Mouse (Mus musculus) spleen, postnatal 36 days (tissue): ENCODE data around the gene Klhl10.

Experiments
- DNase-seq, 2 experiments: peaks; one replicate each; pipeline ENCODE4 v3.0.0; 2022; ENCODE audit warnings: low spot score in 2 of 2, mixed read lengths in 1 of 2

Gene Klhl10

GRCm38 (mm10) chr11:100462699-100463098 is 21.0 kb downstream of the Klhl10 start:
- DNase-seq, result no peak

- DNase-seq, result no peak
Measured at GRCm38 (mm10) chr11:100465229-100465792, 23.6 kb downstream of the Klhl10 start.

GRCm38 (mm10) chr11:100465833-100466232 is 24.1 kb downstream of the Klhl10 start:
- DNase-seq, result no peak

DNA sequence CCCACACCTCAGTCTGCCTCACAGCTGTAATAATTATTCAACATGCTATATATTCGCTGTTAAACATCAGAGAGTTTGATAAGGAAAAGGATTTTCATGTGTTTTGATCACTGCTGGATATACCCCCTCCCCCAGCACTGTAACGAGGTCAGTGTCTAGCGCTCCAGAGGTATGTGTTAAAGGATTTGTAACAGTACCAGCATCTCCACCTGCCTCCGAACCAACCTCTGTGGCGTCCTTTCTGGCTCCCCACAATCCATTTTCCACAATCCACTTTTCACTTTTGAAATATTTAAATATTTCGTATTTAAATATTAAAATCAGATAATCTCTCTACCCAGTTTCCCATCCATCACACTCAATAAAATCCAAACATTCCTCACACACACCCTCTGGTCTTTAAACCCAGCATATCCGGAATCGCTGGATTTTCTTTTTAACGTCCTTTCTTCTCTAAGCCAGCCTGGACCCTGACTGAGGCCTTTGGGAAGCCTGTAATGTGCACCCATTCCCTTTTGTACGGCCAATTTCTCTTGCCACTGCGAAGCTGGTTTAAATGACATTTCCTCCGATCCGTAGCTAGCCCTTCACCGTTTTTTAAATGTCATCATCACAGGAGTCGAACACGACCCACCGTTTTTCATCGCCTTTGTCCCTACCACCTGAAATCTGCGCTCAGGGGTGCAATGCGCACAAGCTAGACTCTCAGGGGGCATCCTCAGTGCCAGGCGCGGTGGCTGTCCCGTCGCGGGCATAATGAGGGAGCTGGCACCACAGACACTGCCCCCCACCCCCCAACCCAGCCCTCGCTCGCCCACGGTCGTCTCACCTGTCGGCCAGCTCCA is 29.9 kb downstream of the Klhl10 start:
- DNase-seq, result no peak

DNA sequence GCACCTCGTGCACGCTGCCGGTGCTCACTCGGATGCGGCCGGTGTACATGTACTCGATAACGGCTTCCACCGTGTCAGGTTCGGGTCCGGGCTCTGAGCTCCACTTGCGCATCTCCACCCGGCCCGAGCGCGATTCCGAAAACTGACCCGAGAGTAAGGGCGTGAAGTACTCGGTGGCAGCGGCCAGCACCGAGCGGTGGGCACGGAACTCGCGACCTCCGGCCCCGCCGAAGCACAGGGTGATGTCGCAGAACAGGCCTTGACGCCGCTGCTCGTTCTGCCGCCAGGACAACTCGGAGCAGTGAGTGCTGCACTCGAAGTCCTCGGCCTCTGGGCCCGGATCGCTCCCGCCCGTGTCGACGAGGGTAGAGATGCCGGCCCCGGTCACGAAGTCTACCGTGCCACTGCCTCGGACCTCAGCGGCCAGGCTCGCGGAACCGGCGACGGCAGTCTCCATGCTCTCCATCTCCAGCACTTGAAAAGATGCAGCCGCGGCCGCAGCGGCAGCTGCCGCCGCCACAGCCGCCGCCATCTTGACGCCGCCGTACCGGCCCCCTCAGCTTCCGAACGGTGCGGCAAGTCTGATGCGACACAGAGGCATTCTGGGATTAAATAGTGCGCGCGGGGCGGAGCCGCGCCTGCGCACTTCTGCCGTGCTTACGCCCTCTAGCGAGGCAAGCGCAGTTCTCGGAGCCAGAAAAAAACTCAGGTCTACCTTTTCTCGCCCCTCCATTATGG is 30.6 kb downstream of the Klhl10 start, which contains the start of gene Klhl11:
Gene Klhl11, minus strand, starts transcription at position 545 of the 738 bp plus-strand sequence.
- DNase-seq, result peak; percentile 87 to 90

DNA sequence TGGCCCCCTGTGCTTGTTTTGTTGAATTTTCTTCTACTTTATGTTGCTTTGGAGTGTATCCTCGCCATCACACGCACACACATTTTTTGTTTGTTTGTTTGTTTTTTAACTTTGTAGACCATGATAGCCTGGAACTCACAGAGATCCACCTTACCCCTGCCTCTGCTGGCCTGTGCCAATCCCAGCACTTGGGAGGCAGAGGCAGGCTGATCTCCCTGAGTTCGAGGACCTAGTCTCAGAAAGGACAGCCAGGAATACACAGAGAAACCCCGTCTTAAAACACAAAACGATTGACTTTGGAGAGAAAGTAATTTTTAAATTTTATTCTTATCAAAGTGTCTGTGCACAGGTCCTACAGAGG is 31.2 kb downstream of the Klhl10 start:
- no peak for DNase-seq

GRCm38 (mm10) chr11:100476281-100476680 is 34.6 kb downstream of the Klhl10 start:
- DNase-seq, result no peak

DNA sequence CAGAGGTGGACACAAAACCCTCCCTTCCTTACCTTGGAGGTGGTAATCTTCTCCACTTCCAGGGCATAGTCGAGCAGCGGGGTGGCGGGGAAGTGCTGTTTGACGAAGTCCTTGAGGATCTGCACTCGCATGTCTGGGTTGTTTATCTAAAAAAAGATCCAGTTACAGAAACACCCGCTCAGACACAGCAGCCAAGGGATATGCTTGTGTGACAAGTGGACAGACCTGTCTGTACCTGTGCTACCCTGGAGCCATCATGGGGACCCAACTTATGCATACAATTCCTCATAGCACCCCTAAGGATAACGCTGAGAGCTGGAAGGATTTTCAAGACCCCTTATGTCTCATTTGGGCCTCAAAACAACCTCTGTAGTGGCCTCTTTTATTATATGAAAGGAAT is 37.4 kb downstream of the Klhl10 start:
- no peak for DNase-seq

GRCm38 (mm10) chr11:100484461-100484860 is 42.7 kb downstream of the Klhl10 start:
- no peak for DNase-seq

- peak; percentile 14 to 16 for DNase-seq
Measured at GRCm38 (mm10) chr11:100485801-100486538, 44.3 kb downstream of the Klhl10 start.

DNA sequence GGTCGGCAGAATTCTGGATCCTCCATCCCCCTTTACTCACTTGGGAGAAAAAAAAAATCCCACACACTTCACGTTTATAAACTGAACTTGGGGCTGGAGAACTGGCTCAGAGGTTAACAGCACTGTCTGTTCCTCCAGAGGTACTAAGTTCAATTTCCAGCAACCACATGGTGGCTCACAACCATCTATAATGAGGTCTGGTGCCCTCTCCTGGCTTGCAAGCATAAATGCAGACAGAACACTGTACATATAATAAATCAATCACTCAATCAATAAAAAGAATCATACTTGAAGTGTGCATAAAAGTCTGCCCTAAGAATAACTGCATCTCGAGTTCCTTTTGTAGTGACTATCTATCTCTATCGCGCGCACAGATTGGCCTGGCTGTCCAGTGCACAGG is 49.2 kb downstream of the Klhl10 start:
- DNase-seq, result no peak

- no peak for DNase-seq
Measured at GRCm38 (mm10) chr11:100493771-100494170, 52.1 kb downstream of the Klhl10 start.

- no peak for DNase-seq
Measured at GRCm38 (mm10) chr11:100500241-100500640, 58.5 kb downstream of the Klhl10 start.

DNA sequence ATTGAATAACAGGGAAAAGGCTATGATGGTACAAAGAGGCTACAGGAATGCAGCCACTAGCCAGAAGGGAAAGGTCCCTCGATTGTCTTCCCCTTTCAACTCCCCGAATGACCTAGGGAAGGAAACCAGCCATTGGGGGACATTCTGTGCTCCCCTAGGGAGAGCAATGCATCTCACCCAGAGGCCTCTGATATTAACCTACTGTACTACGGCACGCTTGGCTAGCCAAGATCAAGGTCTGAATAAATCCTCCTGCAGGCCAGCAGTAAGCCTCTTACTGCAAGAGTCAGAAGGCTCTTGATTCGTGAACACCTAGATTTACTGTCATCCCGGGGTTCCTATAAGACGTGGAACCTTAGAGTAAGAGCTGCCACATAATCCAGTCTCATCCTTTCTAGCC is 58.9 kb downstream of the Klhl10 start:
- DNase-seq, result no peak

DNA sequence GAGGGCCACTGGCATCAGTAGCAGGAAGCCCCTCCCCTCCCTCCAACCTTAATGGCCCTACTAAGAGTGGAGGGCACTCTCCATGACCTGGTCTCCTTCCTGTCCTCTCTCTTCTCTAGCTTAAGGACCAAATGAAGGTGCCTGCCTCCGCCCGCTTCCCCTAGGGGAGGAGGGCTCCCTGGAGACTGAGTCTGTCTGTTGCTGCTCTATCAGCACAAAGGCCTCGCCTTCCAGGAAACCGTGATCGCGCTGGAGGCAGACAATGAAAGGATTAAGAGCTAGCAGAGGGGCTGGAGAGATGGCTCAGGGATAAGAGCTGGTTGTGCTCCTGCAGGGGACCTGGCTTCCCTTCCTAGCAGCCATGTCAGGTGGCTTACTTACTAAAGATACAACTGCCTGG is 59.6 kb downstream of the Klhl10 start:
- no peak for DNase-seq

GRCm38 (mm10) chr11:100504990-100505660 is 63.4 kb downstream of the Klhl10 start:
- no peak for DNase-seq

DNA sequence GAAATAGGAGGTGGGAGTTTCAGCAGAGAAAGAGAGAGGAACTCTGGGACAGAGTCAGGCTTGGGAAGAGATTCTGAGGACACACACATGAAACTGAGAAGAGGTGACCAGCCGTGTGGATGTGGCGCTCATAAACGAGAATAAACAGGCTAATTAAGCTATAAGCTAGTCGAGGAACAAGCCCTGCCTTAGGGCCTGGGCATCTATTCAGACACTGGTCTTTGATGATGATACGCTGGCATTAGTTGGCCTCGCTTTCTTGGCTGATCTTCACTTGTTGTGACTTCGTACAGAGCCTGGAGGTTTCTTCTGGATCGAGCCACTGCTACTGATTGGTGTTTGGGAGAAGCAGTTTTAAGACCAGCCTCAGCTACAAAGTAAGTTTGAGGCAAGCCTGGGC is 64.3 kb downstream of the Klhl10 start:
- DNase-seq, result no peak
